Mouse (Mus musculus): ENCODE results near the gene Ier5l.

DNA sequence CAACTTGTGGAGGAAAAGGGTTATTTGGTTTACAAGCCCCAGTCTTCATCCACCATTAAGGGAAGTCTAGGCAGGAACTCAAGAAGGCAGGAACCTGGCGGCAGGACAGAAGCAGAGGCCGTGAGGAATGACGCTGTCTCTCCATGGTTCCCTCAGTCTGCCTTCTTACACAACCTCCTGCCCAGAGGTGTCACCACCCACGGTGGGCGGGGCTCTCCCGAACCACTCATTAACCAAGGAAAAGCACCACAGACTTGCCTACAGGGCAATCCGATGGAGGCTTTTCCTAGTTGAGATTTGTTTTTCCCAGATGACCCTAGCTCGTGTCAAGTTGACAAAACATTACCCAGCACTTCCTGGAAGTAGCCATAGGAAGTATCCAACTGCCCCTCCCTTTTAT, 49.7 kb upstream of the Ier5l start:
- no peak for TF ChIP-seq CTCF (IDR thresholded peaks at IDR 0.05; ENCODE audit: low read depth, low read length)
- no peak for TF ChIP-seq POLR2AphosphoS5 (IDR thresholded peaks at IDR 0.05; ENCODE audit: insufficient replicate concordance, low read depth, low read length)
- TF ChIP-seq TAL1 (conservative IDR thresholded peaks at IDR 0.05; ENCODE audit: low read depth, low read length): no peak
